Mouse (Mus musculus): ENCODE results near the gene Zfp524. TPM values are rescaled to one million over a fixed set of nuclear protein-coding genes. Genes with fewer than 3 reads are reported as not detected.
A peak's percentile ranks its signal among the peaks of the same experiment; 100 is the strongest.
"Not testable (repeated sequence)": the region's sequence is repeated elsewhere in the genome, so short reads cannot be mapped to it uniquely, and the experiment has no call there.

Zfp524 gene
- total RNA-seq (2021): 10 to 100 TPM in 1 of 2 experiments, 1 to 10 TPM in 1; 8.7 to 14.0 TPM
- long read RNA-seq, experiment 1, transcript Zfp524-201 (2 exons, 1,142 nt): major isoform, 14 of 22 reads
- long read RNA-seq, experiment 1, partial matches to known transcripts: 7 of 22 reads
- long read RNA-seq, experiment 1, other reads (novel, unspliced or antisense): 1 of 22 reads
- long read RNA-seq, experiment 2, partial matches to known transcripts: 0 of 3 reads
- long read RNA-seq, experiment 2, other reads (novel, unspliced or antisense): 0 of 3 reads

- peak; percentile 96 to 97 for DNase-seq
Measured at GRCm38 (mm10) chr7:5014251-5015117, at the start of gene Zfp524, which contains the start of gene Fiz1. TSS of gene Zfp524 (plus strand) at chr7:5014415. TSS of gene Fiz1 (minus strand) at chr7:5014697.

GRCm38 (mm10) chr7:4964988-4965387, 49.2 kb upstream of the Zfp524 start:
- DNase-seq: no peak

- DNase-seq: no peak
Measured at GRCm38 (mm10) chr7:4971068-4971467, 43.1 kb upstream of the Zfp524 start, which contains the start of gene Sbk3. TSS of gene Sbk3 (minus strand) at chr7:4971168.

GRCm38 (mm10) chr7:4971710-4972109, 42.5 kb upstream of the Zfp524 start:
- no peak for DNase-seq

DNA sequence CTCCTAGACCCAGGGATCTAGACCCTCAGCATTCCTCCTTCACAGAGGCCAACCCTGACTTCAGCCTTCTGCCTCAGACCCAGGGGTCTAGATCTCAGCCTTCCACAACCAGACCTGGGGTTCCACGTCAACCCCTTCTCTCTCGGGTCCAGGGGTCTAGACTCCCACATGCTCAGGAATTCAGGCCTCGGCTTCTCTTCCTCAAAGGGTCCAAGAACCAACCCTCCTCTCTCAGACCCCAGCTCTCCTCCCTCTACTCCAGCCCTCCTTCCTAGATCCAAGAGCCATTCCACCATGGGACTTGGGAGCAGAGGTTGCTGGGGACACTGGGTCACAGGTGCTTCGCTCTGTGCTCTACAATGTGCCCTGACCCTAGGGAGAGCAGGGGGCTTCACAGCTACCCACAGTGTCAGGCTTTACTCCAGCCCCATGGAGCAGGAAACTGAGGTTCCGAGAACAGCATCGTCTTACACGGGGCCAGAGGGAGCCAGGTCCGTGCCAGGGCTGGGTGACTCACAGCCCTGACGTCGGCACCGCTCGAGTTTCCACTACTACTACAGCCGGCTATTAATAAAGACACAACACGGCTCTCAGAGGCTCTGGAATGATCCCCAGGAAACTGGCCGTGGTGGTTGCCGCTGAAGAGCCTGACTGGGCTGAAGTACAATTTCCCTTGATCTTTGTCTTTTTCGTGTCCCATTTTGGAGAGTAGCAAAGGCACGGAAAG, 41.7 kb upstream of the Zfp524 start:
- peak; percentile 83 to 87 for DNase-seq

DNA sequence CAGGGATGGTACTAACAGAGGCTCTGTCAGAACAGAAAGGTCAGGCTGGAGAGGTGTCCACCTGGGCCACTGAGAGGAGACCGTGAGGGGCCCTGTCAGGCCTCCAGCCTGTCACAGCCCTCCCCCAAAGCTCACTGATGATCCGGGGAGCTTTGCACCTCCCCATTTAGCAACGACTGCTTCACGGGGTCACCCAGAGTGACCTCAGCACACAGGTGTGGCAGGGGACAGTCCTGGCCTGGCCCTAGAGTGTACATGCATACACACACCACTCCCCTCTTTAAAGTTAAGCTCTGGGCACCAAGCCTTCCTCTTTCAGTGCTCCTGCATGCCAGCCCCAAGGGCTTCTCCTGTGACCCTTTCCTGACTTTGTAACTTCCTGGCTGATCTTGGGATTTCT, 38.8 kb upstream of the Zfp524 start:
- DNase-seq: no peak

- DNase-seq: no peak
Measured at GRCm38 (mm10) chr7:4976832-4977231, 37.4 kb upstream of the Zfp524 start.

DNA sequence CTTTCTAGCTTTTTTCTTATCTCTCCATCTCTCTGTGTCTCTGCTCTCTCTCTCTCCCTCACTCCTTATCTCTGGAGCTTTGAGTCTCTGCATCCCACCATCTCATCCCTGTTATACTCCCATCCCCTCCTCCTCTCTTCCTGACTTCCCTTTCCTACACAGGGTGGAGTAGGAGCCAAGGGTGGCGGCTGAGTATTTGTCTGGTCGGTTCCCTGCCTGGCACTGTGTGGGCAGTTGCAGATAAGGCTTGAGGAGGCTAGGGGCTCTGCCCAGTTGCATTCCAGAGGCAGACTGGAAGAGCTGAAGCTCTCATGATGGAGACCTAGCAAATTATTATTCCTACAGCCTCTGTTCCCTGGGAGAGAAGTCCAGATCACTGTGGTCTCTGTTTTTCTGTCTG, 26.0 kb upstream of the Zfp524 start:
- DNase-seq: no peak

- DNase-seq: no peak
Measured at GRCm38 (mm10) chr7:4993347-4993998, 20.7 kb upstream of the Zfp524 start.

DNA sequence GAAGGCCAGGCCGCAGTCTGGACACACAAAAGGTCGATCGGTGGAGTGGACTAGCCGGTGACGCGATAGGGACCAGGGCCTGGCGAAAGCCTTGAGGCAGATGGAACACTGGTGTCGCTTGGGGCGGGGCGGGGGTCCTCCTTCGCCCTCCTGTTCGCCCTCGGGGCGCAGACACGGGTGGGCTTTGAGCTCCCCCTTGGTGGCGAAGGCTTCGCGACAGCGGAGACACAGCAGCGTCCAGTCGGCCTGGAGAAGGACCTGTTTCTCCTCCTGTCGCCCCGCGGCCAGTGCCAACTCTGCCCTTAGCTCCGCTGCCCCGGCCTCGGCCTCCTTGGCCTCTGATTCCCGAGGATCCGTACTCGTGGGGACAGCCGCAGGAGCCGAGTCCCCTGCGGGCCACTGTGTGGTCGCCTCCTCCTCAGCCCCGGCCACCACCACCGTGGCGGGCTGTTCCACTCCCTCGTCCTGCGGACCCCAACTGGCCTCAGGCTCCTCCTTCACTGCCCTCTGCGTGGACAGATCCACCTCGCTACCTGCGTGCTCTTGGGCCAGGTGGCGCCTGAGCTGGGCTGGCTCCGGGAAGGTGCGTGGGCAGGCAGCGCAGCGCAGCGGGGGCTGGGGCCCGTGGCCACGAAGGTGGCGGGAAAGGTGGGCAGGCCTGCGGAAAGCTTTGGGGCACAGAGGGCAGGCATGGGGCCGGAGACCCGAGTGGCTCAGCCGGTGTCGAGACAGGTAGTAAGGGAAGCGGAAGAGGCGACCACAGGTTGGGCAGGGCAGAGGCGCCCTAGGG, 20.0 kb upstream of the Zfp524 start:
- no peak for DNase-seq

DNA sequence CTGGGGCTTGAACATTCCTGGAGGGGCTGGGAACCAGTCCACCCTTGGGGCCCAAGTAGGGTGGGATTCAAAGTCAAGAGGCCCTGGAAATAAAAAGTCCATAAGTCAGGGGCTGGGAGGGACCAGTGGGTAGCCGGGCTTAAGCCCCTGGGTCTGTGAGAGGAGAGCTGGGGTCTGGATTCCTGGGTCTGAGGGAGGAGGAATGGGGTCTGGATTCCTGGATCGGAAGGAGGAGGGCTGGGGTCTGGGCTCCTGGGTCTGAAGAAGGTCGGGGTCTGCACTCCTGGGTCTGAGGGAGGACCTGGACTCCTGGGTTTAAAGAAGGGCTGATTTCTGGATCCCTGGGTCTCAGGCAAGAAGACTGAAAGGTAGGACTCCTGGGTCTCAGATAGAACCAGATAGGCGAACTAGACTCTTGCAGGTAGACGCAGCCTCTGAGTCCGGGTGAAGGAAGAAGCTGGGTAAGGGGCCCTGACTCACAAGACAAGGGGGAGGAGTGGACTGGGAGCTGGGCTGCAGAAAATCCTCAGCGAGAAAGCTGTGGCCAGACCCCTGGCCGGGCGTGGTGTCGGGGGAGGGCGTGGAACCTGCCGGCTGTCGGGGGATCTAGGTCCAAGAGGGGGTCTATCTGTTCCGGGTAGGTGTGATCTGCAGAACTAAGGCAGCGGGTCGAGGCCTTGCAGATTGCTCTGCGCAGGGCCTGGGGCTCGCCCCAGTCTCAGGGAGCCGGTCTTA, 18.8 kb upstream of the Zfp524 start:
- DNase-seq: no peak

- DNase-seq: peak; percentile 95
Measured at GRCm38 (mm10) chr7:4996003-4996895, 18.0 kb upstream of the Zfp524 start, which contains the start of gene Zfp579. TSS of gene Zfp579 (minus strand) at chr7:4996158.

DNA sequence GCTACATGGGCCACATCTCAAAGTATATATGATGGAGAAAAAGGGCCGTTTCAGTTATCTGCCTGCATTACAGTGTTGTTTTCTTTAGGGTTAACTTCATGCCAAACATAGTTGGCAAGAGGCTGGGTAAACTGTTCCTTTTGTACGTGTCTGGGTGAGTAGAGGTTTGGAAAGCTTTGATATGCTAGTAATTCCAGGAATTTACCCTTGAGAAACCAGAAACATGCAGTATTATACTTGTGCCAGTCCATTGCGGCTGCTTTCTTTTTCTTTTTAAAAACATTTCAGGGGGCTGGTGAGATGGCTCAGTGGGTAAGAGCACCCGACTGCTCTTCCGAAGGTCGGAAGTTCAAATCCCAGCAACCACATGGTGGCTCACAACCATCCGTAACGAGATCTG, 17.3 kb upstream of the Zfp524 start:
- no peak for DNase-seq

GRCm38 (mm10) chr7:4999876-5000275, 14.3 kb upstream of the Zfp524 start:
- peak in 1 of 2 experiments; percentile 35 for DNase-seq

- DNase-seq: not testable (repeated sequence)
Measured at GRCm38 (mm10) chr7:5002876-5003275, 11.3 kb upstream of the Zfp524 start.

DNA sequence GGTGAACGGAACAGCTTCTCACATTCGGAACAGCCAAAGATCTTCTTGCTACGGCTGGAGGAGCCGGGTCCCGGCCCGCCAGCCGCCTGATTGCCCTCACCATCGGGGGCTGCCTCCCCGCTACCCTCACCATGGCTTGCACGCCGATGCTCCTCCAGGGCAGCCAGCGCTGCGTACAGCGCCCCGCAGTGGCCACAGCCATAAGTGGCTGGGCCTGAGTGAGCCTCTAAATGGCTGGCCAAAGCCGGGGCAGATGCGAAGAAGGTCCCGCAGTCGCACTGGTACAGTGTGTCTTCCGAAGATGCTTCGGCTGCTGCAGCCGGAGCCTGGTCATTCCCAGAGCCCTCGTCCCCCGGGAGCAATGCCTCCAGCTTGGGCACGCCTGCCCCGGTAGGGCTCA, 6.0 kb upstream of the Zfp524 start:
- no peak for DNase-seq

GRCm38 (mm10) chr7:5012681-5013513, 1.3 kb upstream of the Zfp524 start:
- no peak for DNase-seq
